Mouse (Mus musculus) MEL (cell line): ENCODE results near the gene Tmem207. TPM values are rescaled to one million over a fixed set of nuclear protein-coding genes. Genes with fewer than 3 reads are reported as not detected.

ENCODE experiments used
- DNase-seq: peaks from one replicate; pipeline ENCODE4 v3.0.0; 2011; ENCODE audit warnings: low read depth, low spot score
- H3K27ac ChIP-seq: 2 replicates; pipeline ENCODE4 v1.5.1; 2012; ENCODE audit warnings: low read depth, mild to moderate bottlenecking, control low read depth, low read length, moderate library complexity; ENCODE audit not compliant: control insufficient read depth
- H3K27me3 ChIP-seq, 2 experiments: fragments of 150-350 bp in 1 of 2; sonication (generic) in 1 of 2; 2 replicates each; pipeline ENCODE4 v1.6.1; 2012; ENCODE audit warnings: low read length in 2 of 2, mild to moderate bottlenecking in 2 of 2, improper control_type of control experiment in 1 of 2, moderate library complexity in 1 of 2; ENCODE audit not compliant: insufficient read depth in 2 of 2, control insufficient read depth in 1 of 2
- H3K36me3 ChIP-seq, 2 experiments: 2 replicates each; pipeline ENCODE4 v1.6.1; 2012 to 2014; ENCODE audit warnings: low read length in 2 of 2, improper control_type of control experiment in 1 of 2, inconsistent platforms in 1 of 2, mild to moderate bottlenecking in 1 of 2; ENCODE audit not compliant: insufficient read depth in 2 of 2, control insufficient read depth in 1 of 2
- H3K4me1 ChIP-seq, 2 experiments: fragments of 150-350 bp in 1 of 2; sonication (generic) in 1 of 2; 2 replicates each; pipeline ENCODE4 v1.6.1; 2012; ENCODE audit warnings: low read length in 2 of 2, improper control_type of control experiment in 1 of 2, mild to moderate bottlenecking in 1 of 2; ENCODE audit not compliant: insufficient read depth in 2 of 2, control insufficient read depth in 1 of 2
- H3K4me3 ChIP-seq, 2 experiments: fragments of 150-350 bp in 1 of 2; sonication (generic) in 1 of 2; 2 replicates each; pipeline ENCODE4 v1.5.1; 2012; ENCODE audit warnings: low read depth in 2 of 2, low read length in 2 of 2, mild to moderate bottlenecking in 2 of 2, moderate library complexity in 2 of 2, control low read depth in 1 of 2, improper control_type of control experiment in 1 of 2; ENCODE audit not compliant: control insufficient read depth in 1 of 2, insufficient read depth in 1 of 2
- H3K79me2 ChIP-seq: 2 replicates; pipeline ENCODE4 v1.6.1; 2012; ENCODE audit warnings: mild to moderate bottlenecking, low read length, moderate library complexity; ENCODE audit not compliant: control insufficient read depth, poor library complexity, insufficient read depth
- H3K9ac ChIP-seq: 2 replicates; pipeline ENCODE4 v1.6.1; 2012; ENCODE audit warnings: low read depth, mild to moderate bottlenecking, control low read depth, low read length, moderate library complexity; ENCODE audit not compliant: control insufficient read depth, poor library complexity, severe bottlenecking
- H3K9me3 ChIP-seq: fragments of 150-350 bp; sonication (generic); replicated peaks from 2 replicates; pipeline ENCODE4 v1.6.1; 2012; ENCODE audit warnings: mild to moderate bottlenecking, low read length, improper control_type of control experiment, moderate library complexity; ENCODE audit not compliant: insufficient read depth
- E2F4 ChIP-seq: IDR thresholded peaks from 2 replicates; pipeline ENCODE4 v1.6.1; 2011; ENCODE audit warnings: low read depth, low read length, improper control_type of control experiment, borderline replicate concordance
- GATA1 ChIP-seq: IDR thresholded peaks from 2 replicates; pipeline ENCODE4 v1.6.1; 2011; ENCODE audit warnings: low read depth, low read length, improper control_type of control experiment
- HCFC1 ChIP-seq: IDR thresholded peaks from 2 replicates; pipeline ENCODE4 v1.6.1; 2012; ENCODE audit warnings: low read depth, mild to moderate bottlenecking, inconsistent platforms, low read length, improper control_type of control experiment, moderate library complexity
- JUND ChIP-seq: IDR thresholded peaks from 2 replicates; pipeline ENCODE4 v1.6.1; 2011; ENCODE audit warnings: low read depth, mild to moderate bottlenecking, improper control_type of control experiment, low read length
- MAFK ChIP-seq: IDR thresholded peaks from 2 replicates; pipeline ENCODE4 v1.6.1; 2011; ENCODE audit warnings: low read depth, mild to moderate bottlenecking, low read length, improper control_type of control experiment, borderline replicate concordance
- MAX ChIP-seq: IDR thresholded peaks from 2 replicates; pipeline ENCODE4 v1.6.1; 2011; ENCODE audit warnings: low read length, improper control_type of control experiment
- MAZ ChIP-seq: IDR thresholded peaks from 2 replicates; pipeline ENCODE4 v1.6.1; 2012; ENCODE audit warnings: low read depth, mild to moderate bottlenecking, inconsistent platforms, low read length, improper control_type of control experiment
- MYB ChIP-seq: IDR thresholded peaks from 2 replicates; pipeline ENCODE4 v1.6.1; 2011; ENCODE audit warnings: mild to moderate bottlenecking, low read depth, low read length, improper control_type of control experiment
- MYC ChIP-seq: IDR thresholded peaks from 2 replicates; pipeline ENCODE4 v1.6.1; 2011; ENCODE audit warnings: low read depth, mild to moderate bottlenecking, low read length, improper control_type of control experiment, moderate library complexity
- NELFE ChIP-seq: IDR thresholded peaks from 2 replicates; pipeline ENCODE4 v1.6.1; 2011; ENCODE audit warnings: low read depth, low read length, improper control_type of control experiment
- POLR2A ChIP-seq, 2 experiments: IDR thresholded peaks; 2 replicates each; pipeline ENCODE4 v1.6.1; 2011 to 2012; ENCODE audit warnings: low read length in 2 of 2, mild to moderate bottlenecking in 2 of 2, control low read depth in 1 of 2, improper control_type of control experiment in 1 of 2, low read depth in 1 of 2, moderate library complexity in 1 of 2; ENCODE audit not compliant: control insufficient read depth in 1 of 2, insufficient read depth in 1 of 2, poor library complexity in 1 of 2
- POLR2AphosphoS5 ChIP-seq: IDR thresholded peaks from 2 replicates; pipeline ENCODE4 v1.6.1; 2012; ENCODE audit warnings: low read depth, borderline replicate concordance, mild to moderate bottlenecking, inconsistent platforms, low read length, moderate library complexity, mixed read lengths
- RCOR1 ChIP-seq: IDR thresholded peaks from 2 replicates; pipeline ENCODE4 v1.6.1; 2012; ENCODE audit warnings: low read depth, mild to moderate bottlenecking, inconsistent platforms, low read length, improper control_type of control experiment
- SIN3A ChIP-seq: IDR thresholded peaks from 2 replicates; pipeline ENCODE4 v1.6.1; 2012; ENCODE audit warnings: low read length, improper control_type of control experiment, inconsistent platforms
- SMC3 ChIP-seq: IDR thresholded peaks from 2 replicates; pipeline ENCODE4 v1.6.1; 2011; ENCODE audit warnings: low read depth, low read length, improper control_type of control experiment
- TCF12 ChIP-seq: IDR thresholded peaks from 2 replicates; pipeline ENCODE4 v1.6.1; 2014; ENCODE audit warnings: low read depth, mild to moderate bottlenecking, inconsistent platforms, low read length, improper control_type of control experiment, moderate library complexity
- UBTF ChIP-seq: IDR thresholded peaks from 2 replicates; pipeline ENCODE4 v1.6.1; 2012; ENCODE audit warnings: low read depth, mild to moderate bottlenecking, inconsistent platforms, low read length, improper control_type of control experiment, moderate library complexity, borderline replicate concordance; ENCODE audit not compliant: insufficient read depth
- USF1 ChIP-seq: IDR thresholded peaks from 2 replicates; pipeline ENCODE4 v1.6.1; 2014; ENCODE audit warnings: low read depth, mild to moderate bottlenecking, inconsistent platforms, low read length, improper control_type of control experiment, moderate library complexity
- ZKSCAN1 ChIP-seq: IDR thresholded peaks from 2 replicates; pipeline ENCODE4 v1.6.1; 2012; ENCODE audit warnings: low read depth, mild to moderate bottlenecking, inconsistent platforms, low read length, improper control_type of control experiment, moderate library complexity
- ZMIZ1 ChIP-seq: IDR thresholded peaks from 2 replicates; pipeline ENCODE4 v1.6.1; 2012; ENCODE audit warnings: low read depth, mild to moderate bottlenecking, inconsistent platforms, low read length, improper control_type of control experiment, moderate library complexity
- polyA plus RNA-seq, 2 experiments: library from polyadenylated mRNA; stranded (reverse) in 1 of 2; unstranded in 1 of 2; fragments of >175 nt in 1 of 2; fragments of >200 nt in 1 of 2; gene quantifications; 2 replicates each; pipeline versions ENCODE4 v1.2.1 to v1.2.4; 2012; ENCODE audit warnings: low replicate concordance in 2 of 2, low read depth in 1 of 2; ENCODE audit not compliant: insufficient read length in 2 of 2, insufficient read depth in 1 of 2, missing spikeins in 1 of 2
- total RNA-seq: library from RNA; depleted of rRNA; stranded (reverse); fragments of 300-350 nt; gene quantifications from 2 replicates; pipeline ENCODE4 v1.2.3, GENCODE M21; 2012

Tmem207 gene
- total and polyA plus RNA-seq, 3 experiments, result not detected

- no peaks in the 10 kb centered on the region for H3K9me3 ChIP-seq
- no peaks in the 10 kb centered on the region; a peak in 1 of 4 replicates for H3K27me3 ChIP-seq
- H3K4me1 ChIP-seq, result no peaks in the 10 kb centered on the region
- no peak for DNase-seq
- no peak overlapping the region for H3K4me3 ChIP-seq
- H3K79me2 ChIP-seq, result no peaks in the 10 kb centered on the region
- H3K36me3 ChIP-seq, result no peaks in the 10 kb centered on the region
- H3K9ac ChIP-seq, result no peak overlapping the region
- no peak for TF ChIP-seq POLR2AphosphoS5
- no peak overlapping the region for H3K27ac ChIP-seq
These were observed 45.3 kb upstream of the Tmem207 start for GRCm38 (mm10) chr16:26571836-26572235.

- H3K27ac ChIP-seq, result no peak overlapping the region
- H3K79me2 ChIP-seq, result no peaks in the 10 kb centered on the region
- no peaks in the 10 kb centered on the region; a peak in 1 of 4 replicates for H3K27me3 ChIP-seq
- TF ChIP-seq JUND (no peak), TCF12 (no peak), ZMIZ1 (no peak), MYC (no peak), SMC3 (no peak), SIN3A (no peak), NELFE (no peak), ZKSCAN1 (no peak)
- DNase-seq, result no peak
- H3K9me3 ChIP-seq, result no peaks in the 10 kb centered on the region
- H3K4me1 ChIP-seq, result no peaks in the 10 kb centered on the region
- H3K9ac ChIP-seq, result no peak overlapping the region
- no peak overlapping the region for H3K4me3 ChIP-seq
- H3K36me3 ChIP-seq, result no peaks in the 10 kb centered on the region
These were observed 42.9 kb upstream of the Tmem207 start for GRCm38 (mm10) chr16:26569387-26569978.

- no peak for DNase-seq
- Histone ChIP-seq H3K79me2 (no peaks in the 10 kb centered on the region), H3K9ac (no peak overlapping the region), H3K4me1 (no peaks in the 10 kb centered on the region), H3K9me3 (no peaks in the 10 kb centered on the region), H3K36me3 (no peaks in the 10 kb centered on the region), H3K4me3 (no peak overlapping the region), H3K27ac (no peak overlapping the region), H3K27me3 (no peaks in the 10 kb centered on the region)
- TF ChIP-seq MYB, result no peak
- no peak for TF ChIP-seq MAX
- TF ChIP-seq MAFK, result no peak
- no peak for TF ChIP-seq SIN3A
- no peak for TF ChIP-seq MYC
- no peak for TF ChIP-seq POLR2A (IDR thresholded peaks at IDR 0.05; ENCODE audit: control insufficient read depth in 1 of 2, insufficient read depth in 1 of 2, low read depth in 1 of 2, low read length in 2 of 2, poor library complexity in 1 of 2)
- no peak for TF ChIP-seq USF1
- no peak for TF ChIP-seq UBTF
- no peak for TF ChIP-seq NELFE
- TF ChIP-seq HCFC1, result no peak
- no peak for TF ChIP-seq RCOR1
- no peak for TF ChIP-seq MAZ
- TF ChIP-seq GATA1, result no peak
- no peak for TF ChIP-seq E2F4
- TF ChIP-seq JUND, result no peak
These were observed 36.2 kb upstream of the Tmem207 start for GRCm38 (mm10) chr16:26562771-26563170.
